Mouse (Mus musculus) adrenal gland, adult 2 months (tissue): Measurements from ENCODE around the gene Nufip2. TPM values are rescaled to one million over a fixed set of nuclear protein-coding genes. Genes with fewer than 3 reads are reported as not detected.
"Not testable (repeated sequence)": the region's sequence is repeated elsewhere in the genome, so short reads cannot be mapped to it uniquely, and the experiment has no call there.

Experiments
- DNase-seq: peaks from one replicate; pipeline ENCODE4 v3.0.0; 2021
- polyA plus RNA-seq: library from polyadenylated mRNA; depleted of rRNA; stranded (reverse); fragments of >200 nt; gene quantifications from 2 replicates; pipeline ENCODE4 v1.2.3, GENCODE M21; 2012
- total RNA-seq, 2 experiments: library from RNA; stranded (reverse); gene quantifications; 2 replicates each; pipeline ENCODE4 v1.2.3; 2021

The Nufip2 gene
- total and polyA plus RNA-seq, 3 experiments: 21.9 to 111 (median 63.7) TPM

DNA sequence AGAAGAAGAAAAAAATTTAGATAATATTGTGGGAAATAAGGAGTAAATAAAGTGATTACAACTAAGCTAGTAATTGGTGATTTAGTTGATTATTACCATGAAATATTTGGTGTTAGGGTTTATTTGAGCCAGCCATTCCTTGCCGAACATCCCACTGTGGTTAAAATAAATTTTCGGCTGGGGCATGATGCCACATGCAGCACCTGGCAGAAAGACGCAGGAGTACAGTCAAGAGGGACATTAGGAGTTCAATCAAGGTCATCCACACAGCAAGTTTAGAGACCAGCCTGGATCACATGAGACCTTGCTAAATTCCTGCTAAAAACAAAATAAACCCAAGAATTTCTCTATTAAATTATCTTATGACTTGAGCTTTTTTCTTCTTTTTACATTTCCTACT lies 23.1 kb downstream of the Nufip2 start:
- DNase-seq: no peak

GRCm38 (mm10) chr11:77713736-77714135 lies 27.8 kb downstream of the Nufip2 start:
- no peak for DNase-seq

DNA sequence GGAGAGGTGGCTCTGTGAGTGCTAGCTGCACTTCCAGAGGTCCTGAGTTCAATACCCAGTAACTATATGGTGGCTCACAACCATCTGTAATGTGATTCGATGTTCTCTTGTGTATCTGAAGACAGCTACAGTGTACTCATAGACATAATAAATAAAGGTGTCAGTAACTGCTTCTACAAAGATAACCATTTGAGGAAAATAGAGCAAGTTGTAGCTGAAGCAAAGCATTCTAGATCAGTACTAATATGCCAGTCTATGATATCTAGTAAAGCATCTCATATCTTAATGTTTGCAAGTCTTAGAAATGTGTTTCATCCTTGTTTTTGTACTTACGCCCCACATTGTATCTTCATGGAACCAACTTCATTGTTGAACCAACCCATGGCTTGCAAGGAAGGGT lies 33.1 kb downstream of the Nufip2 start:
- no peak for DNase-seq

DNA sequence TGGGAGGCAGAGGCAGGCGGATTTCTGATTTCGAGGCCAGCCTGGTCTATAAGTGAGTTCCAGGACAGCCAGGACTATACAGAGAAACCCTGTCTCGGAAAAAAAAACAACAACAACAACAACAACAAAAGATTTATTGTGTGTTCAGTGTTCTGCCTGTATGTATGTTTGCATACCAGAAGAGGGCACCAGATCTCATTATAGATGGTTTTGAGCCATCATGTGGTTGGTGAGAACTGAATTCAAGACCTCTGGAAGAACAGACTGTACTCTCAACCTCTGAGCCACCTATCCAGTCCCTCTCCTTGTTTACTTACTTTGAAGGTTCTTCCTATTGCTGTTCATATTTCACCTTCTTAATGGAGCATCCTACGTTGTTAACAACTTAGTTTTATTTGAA lies 35.4 kb downstream of the Nufip2 start:
- no peak for DNase-seq

DNA sequence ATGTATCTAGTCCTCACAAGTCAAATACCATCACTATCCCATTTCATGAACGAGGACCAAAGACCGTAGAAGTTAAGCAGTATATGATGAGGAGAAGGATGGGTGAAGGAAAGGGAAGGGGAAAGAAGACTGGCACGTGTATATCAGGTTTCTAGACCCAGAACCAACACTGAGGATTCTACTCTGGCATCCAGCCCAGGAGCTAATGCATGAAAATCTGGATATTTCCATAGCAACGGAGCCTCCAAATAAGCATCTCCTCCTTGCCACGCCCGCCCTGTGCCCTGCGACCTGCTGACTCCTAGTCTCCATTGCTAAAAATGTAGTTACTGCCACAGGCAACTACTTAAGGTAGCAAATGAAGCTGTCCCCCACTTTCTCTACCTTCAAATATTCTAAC lies 38.8 kb downstream of the Nufip2 start:
- no peak for DNase-seq

GRCm38 (mm10) chr11:77725183-77725582 lies 39.2 kb downstream of the Nufip2 start, which contains the start of gene Cryba1:
Cryba1 (minus strand) TSS chr11:77725283.
- DNase-seq: no peak

GRCm38 (mm10) chr11:77728587-77728986 lies 42.6 kb downstream of the Nufip2 start:
- DNase-seq: peak; percentile 87

DNA sequence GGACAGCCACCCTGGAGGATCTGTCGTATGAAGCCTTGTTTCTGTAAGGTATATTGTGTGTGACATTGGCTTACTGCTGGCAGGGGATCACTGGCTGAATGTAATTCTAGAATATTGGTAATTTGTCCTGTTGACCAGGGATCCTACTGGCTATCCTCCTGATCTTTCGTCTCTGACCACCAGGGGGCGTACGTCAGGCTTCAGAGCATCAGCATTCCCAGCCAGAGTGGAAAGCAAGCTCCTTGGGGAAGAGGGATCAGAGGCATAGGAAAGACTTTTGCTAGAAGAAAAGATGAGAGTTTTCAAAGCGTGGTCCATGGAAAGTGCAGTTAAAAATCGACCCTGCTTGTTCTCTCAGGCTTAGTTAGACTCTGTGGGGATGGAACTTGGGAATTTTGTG lies 51.3 kb downstream of the Nufip2 start:
- DNase-seq: peak; percentile 86

- no peak for DNase-seq
Observed at GRCm38 (mm10) chr11:77738555-77738954, 52.6 kb downstream of the Nufip2 start.

DNA sequence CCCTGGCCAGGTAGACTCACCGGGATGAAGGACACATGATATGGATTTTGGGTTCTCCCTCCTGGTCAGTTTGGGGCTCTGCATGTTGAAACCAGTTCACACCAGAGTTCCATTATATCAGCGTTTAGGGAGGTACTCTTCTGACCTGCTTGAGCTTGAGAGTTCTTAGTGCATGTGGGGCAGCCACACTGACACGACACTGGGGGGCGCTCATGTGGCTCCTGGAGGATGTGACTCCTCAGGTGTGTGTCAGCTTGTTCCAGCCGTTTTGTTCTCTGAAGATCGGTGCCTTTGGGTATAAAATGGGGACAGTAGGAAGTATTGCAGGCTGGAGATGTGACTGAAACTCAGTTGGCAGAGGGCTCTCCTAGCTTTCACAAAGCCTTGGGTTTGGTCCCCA lies 58.0 kb downstream of the Nufip2 start:
- peak; percentile 54 for DNase-seq

- no peak for DNase-seq
Observed at GRCm38 (mm10) chr11:77746652-77747051, 60.7 kb downstream of the Nufip2 start.

- DNase-seq: not testable (repeated sequence)
Observed at GRCm38 (mm10) chr11:77747103-77747502, 61.1 kb downstream of the Nufip2 start.

DNA sequence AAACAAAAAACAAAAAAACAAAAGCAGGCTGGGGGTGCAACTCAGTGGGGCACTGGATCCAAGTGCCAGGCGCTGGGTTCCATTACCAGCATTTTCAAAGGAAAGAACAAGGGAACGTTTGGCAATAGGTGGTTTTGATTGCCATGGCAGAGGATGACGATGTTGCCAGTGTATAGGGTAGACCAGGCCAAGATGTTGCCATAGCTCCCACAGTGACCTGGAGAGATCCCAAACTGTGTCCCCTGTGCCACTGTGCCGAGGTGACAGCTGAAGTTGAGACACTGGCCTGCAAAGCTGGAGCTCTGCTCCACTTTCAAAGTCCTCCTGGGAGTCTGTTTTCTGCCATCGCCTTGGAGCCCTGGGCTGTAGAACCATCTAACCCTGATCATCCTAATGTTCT lies 63.0 kb downstream of the Nufip2 start:
- DNase-seq: no peak

GRCm38 (mm10) chr11:77752525-77752924 lies 66.6 kb downstream of the Nufip2 start:
- peak; percentile 42 for DNase-seq

GRCm38 (mm10) chr11:77753469-77753868 lies 67.5 kb downstream of the Nufip2 start:
- no peak for DNase-seq

- DNase-seq: no peak
Observed at GRCm38 (mm10) chr11:77760031-77760430, 74.1 kb downstream of the Nufip2 start.

- DNase-seq: peak; percentile 93
Observed at GRCm38 (mm10) chr11:77762783-77763672, 77.1 kb downstream of the Nufip2 start, which contains the start of gene Myo18a. Myo18a (plus strand) TSS chr11:77763246.

GRCm38 (mm10) chr11:77763673-77764340 lies 77.9 kb downstream of the Nufip2 start:
- peak; percentile 69 for DNase-seq

DNA sequence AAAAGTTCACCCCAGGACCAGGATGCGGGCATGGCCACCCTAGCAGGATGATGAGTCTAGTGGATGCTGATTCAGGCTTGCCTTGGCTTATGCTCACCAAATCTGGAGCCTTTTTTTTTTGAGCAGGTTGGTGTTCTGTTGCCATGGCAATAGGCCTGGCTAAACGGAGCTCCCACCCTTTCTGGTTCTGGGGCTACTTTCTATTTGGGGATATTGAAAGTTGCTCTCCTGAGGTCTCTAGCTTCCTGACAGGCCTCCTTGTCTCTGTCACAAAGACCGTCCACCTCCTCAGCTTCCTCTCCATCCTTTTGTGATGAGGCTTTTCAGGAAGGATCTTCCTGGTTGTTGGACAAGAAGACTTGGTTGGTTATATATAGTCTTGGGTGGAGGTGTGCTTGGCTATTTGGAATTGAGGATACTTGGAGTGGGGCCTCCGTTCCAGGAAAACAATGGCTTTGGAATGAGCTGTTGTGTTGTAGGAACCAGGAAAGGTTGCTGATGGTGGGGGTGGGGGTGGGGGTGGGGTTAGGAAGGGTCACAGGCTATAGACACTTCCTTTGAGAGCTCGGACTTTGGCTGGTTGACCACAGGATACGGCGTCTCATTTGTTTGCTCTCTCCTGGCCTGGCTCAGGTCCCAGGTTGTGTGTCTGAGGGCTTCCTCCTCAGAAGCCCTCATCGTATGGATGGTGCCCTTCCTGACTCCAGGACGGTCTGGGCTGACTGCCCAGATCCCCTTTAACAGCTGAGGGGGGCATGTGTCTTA lies 78.9 kb downstream of the Nufip2 start:
- peak; percentile 56 for DNase-seq

DNA sequence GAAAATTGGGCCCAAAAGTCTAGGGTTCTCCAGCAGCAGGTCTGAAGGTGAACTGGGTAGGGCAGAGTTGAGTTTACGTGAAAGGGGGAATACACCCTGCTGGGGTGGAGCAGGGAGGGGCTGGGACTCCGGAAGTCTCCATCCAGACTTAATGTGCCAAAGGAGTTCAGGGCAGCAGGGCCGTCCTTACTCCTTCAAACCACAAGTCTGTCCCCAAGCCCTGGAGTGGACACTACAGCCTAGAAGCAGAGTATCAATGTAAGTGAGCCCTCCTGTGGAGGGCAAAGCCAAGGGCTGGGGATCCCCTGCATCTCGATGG lies 79.5 kb downstream of the Nufip2 start:
- DNase-seq: no peak

DNA sequence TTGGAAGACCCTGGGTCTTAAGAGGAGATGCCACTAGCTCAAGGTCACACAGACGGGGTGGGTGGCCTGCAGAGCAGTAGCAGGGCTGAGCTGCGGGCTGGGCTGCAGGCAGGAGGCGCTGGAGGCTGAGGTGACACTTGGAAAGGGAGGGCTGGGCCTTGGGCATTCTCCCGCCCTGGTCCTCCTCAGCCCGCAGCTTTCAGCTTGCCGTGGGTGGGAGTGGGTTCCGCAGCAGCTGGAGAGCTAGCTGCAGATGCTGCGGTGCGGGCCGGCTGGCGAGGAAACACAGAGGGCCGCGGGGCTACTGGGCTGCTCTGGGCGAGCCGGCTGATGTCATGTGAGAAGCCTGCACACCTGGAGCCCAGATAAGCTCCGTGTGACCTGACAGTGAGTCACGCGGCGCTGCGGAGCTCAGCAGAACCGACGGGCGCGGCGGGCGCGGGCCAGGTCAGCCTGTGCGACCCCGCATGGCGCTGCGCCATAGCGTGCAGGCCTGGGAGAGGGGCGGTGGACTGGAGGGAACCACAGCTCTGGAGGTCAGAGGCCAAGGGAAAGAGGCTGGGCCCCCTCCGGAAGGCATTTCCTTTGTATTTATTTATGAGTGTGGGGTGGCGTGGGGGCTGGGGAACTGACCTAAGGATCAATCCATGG lies 80.5 kb downstream of the Nufip2 start:
- DNase-seq: peak; percentile 77

GRCm38 (mm10) chr11:77769496-77769895 lies 83.5 kb downstream of the Nufip2 start:
- DNase-seq: no peak
